21 mouse cellular contexts compared by ENCODE assay signal in the genomic region with DNA sequence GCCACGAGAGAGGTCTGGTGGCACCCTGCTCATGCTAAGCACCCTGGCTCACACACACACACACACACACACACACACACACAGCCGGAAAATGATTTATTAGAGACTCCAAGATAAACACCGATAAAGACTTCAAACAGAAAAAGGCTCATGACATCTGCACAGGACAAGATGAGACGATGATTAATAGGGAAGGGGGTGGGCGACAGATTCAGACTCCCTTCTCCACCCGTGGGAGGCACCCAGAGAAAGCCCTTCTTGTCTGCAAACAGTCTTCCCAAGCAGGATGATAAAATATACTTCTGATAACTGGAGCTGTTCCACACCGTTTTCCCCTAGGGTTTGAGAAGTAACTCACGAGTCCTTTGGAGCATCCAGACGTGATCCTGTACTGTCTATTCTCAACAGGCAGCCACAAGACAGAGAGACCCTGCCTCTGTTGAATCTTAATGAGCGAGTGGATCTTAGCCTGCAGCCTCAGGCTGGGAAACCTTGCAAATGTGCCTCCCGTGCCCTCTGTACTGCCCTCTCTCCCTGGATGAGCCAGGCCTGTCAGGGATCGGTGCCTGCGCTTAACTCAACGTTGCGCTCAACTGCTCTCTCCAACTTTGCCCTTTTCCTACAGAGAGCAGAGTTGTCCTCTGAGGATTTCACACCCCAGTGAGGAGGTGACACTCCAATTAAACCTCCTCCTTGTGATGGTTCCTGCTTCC.
DNase-seq lines count a peak whose midpoint lies in the region; ATAC-seq lines count a peak whose summit lies in the region.
"Had no signal": no experiment of that assay in that cellular context is flagged by ENCODE, and none has a peak within 500 bp of the region (broad histone marks: within the 10 kb centered on the region; RNA-seq: fewer than 3 reads in every experiment).

No protein-coding gene starts in this region.

- H3K4me1 ChIP-seq in liver, embryonic 11.5 days (replicated peaks; ENCODE audit: control insufficient read depth, insufficient read depth, low read length), result no peaks in the 10 kb centered on the region
- 0 out of 2 replicates have a peak, but pooled peaks cover 2% of the 10 kb centered on the region for H3K4me1 ChIP-seq in hindbrain, embryonic 11.5 days (replicated peaks; ENCODE audit: control insufficient read depth, insufficient read depth, low read length)
- H3K4me1 ChIP-seq: embryonic facial prominence, embryonic 15.5 days; limb, embryonic 12.5 days; liver, embryonic 15.5 days had no signal

- H3K36me3 ChIP-seq in liver, embryonic 11.5 days (ENCODE audit: control insufficient read depth, insufficient read depth, low read length), result no peaks in the 10 kb centered on the region
- no peaks in the 10 kb centered on the region for H3K36me3 ChIP-seq in hindbrain, embryonic 11.5 days (ENCODE audit: control insufficient read depth, insufficient read depth, low read length)
- H3K36me3 ChIP-seq: embryonic facial prominence, embryonic 15.5 days; forebrain, embryonic 10.5 days; hindbrain, embryonic 13.5 days; limb, embryonic 12.5 days; liver, embryonic 15.5 days; midbrain, embryonic 10.5 days; neural tube, embryonic 13.5 days had no signal

- H3K9me3 ChIP-seq in liver, embryonic 11.5 days (ENCODE audit: control insufficient read depth, low read length), result no peaks in the 10 kb centered on the region
- no peaks in the 10 kb centered on the region for H3K9me3 ChIP-seq in hindbrain, embryonic 11.5 days (ENCODE audit: control insufficient read depth, low read length)
- H3K9me3 ChIP-seq: embryonic facial prominence, embryonic 15.5 days; forebrain, embryonic 10.5 days; hindbrain, embryonic 13.5 days; limb, embryonic 12.5 days; liver, embryonic 15.5 days; midbrain, embryonic 10.5 days; neural tube, embryonic 13.5 days had no signal

- H3K4me3 ChIP-seq in liver, embryonic 11.5 days (ENCODE audit: low read depth, low read length), result no peak overlapping the region
- H3K4me3 ChIP-seq in hindbrain, embryonic 11.5 days (ENCODE audit: low read depth, low read length), result no peak overlapping the region
- H3K4me3 ChIP-seq: embryonic facial prominence, embryonic 15.5 days; forebrain, embryonic 10.5 days; hindbrain, embryonic 13.5 days; left cerebral cortex, adult 2 months; limb, embryonic 12.5 days; liver, embryonic 15.5 days; midbrain, embryonic 10.5 days; neural tube, embryonic 13.5 days had no signal

- ATAC-seq in liver, embryonic 11.5 days (replicated peaks; ENCODE audit: low FRiP score), result no peak
- ATAC-seq in hindbrain, embryonic 11.5 days (ENCODE audit: low FRiP score), result no peak
- ATAC-seq: activated CD4-positive, CD25-positive, alpha-beta regulatory T cell, adult 4 months; Patski had no signal

- DNase-seq in liver, result peak; percentile 4
- DNase-seq in liver, embryonic 11.5 days (ENCODE audit: low spot score), result no peak
- DNase-seq in embryo, embryonic 10.5 days (ENCODE audit: low spot score), result peak; percentile 30
- DNase-seq in kidney, adult 9 months, result peak; percentile 77
- peak; percentile 65 to 78 for DNase-seq in kidney, postnatal 36 days
- no peak for DNase-seq in urinary bladder, postnatal 14 days (ENCODE audit: low spot score)
- no peak for DNase-seq in hindbrain, embryonic 11.5 days (ENCODE audit: low spot score)
- DNase-seq: cerebellum, adult 11 months; cerebellum, postnatal 36 days; gastrocnemius, postnatal 25 days; heart, postnatal 10 days had no signal

- no peak overlapping the region for H3K9ac ChIP-seq in liver, embryonic 11.5 days (ENCODE audit: low read depth, low read length)
- no peak overlapping the region for H3K9ac ChIP-seq in hindbrain, embryonic 11.5 days (ENCODE audit: low read depth, low read length)
- H3K9ac ChIP-seq: embryonic facial prominence, embryonic 15.5 days; hindbrain, embryonic 13.5 days; limb, embryonic 12.5 days; liver, embryonic 15.5 days; neural tube, embryonic 13.5 days had no signal

- no peak overlapping the region for H3K4me2 ChIP-seq in liver, embryonic 11.5 days
- H3K4me2 ChIP-seq in hindbrain, embryonic 11.5 days (replicated peaks; ENCODE audit: low read depth, low read length), result no peak overlapping the region
- H3K4me2 ChIP-seq: embryonic facial prominence, embryonic 15.5 days; hindbrain, embryonic 13.5 days; limb, embryonic 12.5 days; liver, embryonic 15.5 days; neural tube, embryonic 13.5 days had no signal

- H3K27ac ChIP-seq in liver, embryonic 11.5 days (ENCODE audit: low read depth, low read length), result no peak overlapping the region
- H3K27ac ChIP-seq in hindbrain, embryonic 11.5 days (ENCODE audit: low read depth, low read length), result no peak overlapping the region
- H3K27ac ChIP-seq: embryonic facial prominence, embryonic 15.5 days; forebrain, embryonic 10.5 days; hindbrain, embryonic 13.5 days; left cerebral cortex, adult 2 months; limb, embryonic 12.5 days; liver, embryonic 15.5 days; midbrain, embryonic 10.5 days; neural tube, embryonic 13.5 days had no signal

- no peaks in the 10 kb centered on the region for H3K27me3 ChIP-seq in liver, embryonic 11.5 days (replicated peaks; ENCODE audit: control insufficient read depth, insufficient read depth, low read length)
- H3K27me3 ChIP-seq in hindbrain, embryonic 11.5 days (ENCODE audit: control insufficient read depth, insufficient read depth, low read length), result no peaks in the 10 kb centered on the region
- H3K27me3 ChIP-seq: liver, embryonic 15.5 days had no signal

- WGBS in liver, embryonic 11.5 days, result 57% methylated on average over 15 of the region's 15 CpGs
- 61% methylated on average over 15 of the region's 15 CpGs for WGBS in hindbrain, embryonic 11.5 days

Comparison
In these comparisons a context has a peak if more than half of its experiments do, and no peak if none do; other contexts are left out.
1. DNase-seq: peak in liver (single experiment), embryo, embryonic 10.5 days (single experiment), kidney, adult 9 months (single experiment) and kidney, postnatal 36 days (2 of 2); none in liver, embryonic 11.5 days (single experiment), urinary bladder, postnatal 14 days (single experiment) and hindbrain, embryonic 11.5 days (single experiment).